Mouse (Mus musculus) MEL (cell line): ENCODE data around the gene Fam196b. TPM values are rescaled to one million over a fixed set of nuclear protein-coding genes. Genes with fewer than 3 reads are reported as not detected.

ENCODE experiments used
- DNase-seq: peaks from one replicate; pipeline ENCODE4 v3.0.0; 2011; ENCODE audit warnings: low read depth, low spot score
- H3K27ac ChIP-seq: 2 replicates; pipeline ENCODE4 v1.5.1; 2012; ENCODE audit warnings: low read depth, mild to moderate bottlenecking, control low read depth, low read length, moderate library complexity; ENCODE audit not compliant: control insufficient read depth
- H3K27me3 ChIP-seq, 2 experiments: fragments of 150-350 bp in 1 of 2; sonication (generic) in 1 of 2; 2 replicates each; pipeline ENCODE4 v1.6.1; 2012; ENCODE audit warnings: low read length in 2 of 2, mild to moderate bottlenecking in 2 of 2, improper control_type of control experiment in 1 of 2, moderate library complexity in 1 of 2; ENCODE audit not compliant: insufficient read depth in 2 of 2, control insufficient read depth in 1 of 2
- H3K36me3 ChIP-seq, 2 experiments: 2 replicates each; pipeline ENCODE4 v1.6.1; 2012 to 2014; ENCODE audit warnings: low read length in 2 of 2, improper control_type of control experiment in 1 of 2, inconsistent platforms in 1 of 2, mild to moderate bottlenecking in 1 of 2; ENCODE audit not compliant: insufficient read depth in 2 of 2, control insufficient read depth in 1 of 2
- H3K4me1 ChIP-seq, 2 experiments: fragments of 150-350 bp in 1 of 2; sonication (generic) in 1 of 2; 2 replicates each; pipeline ENCODE4 v1.6.1; 2012; ENCODE audit warnings: low read length in 2 of 2, improper control_type of control experiment in 1 of 2, mild to moderate bottlenecking in 1 of 2; ENCODE audit not compliant: insufficient read depth in 2 of 2, control insufficient read depth in 1 of 2
- H3K4me3 ChIP-seq, 2 experiments: fragments of 150-350 bp in 1 of 2; sonication (generic) in 1 of 2; 2 replicates each; pipeline ENCODE4 v1.5.1; 2012; ENCODE audit warnings: low read depth in 2 of 2, low read length in 2 of 2, mild to moderate bottlenecking in 2 of 2, moderate library complexity in 2 of 2, control low read depth in 1 of 2, improper control_type of control experiment in 1 of 2; ENCODE audit not compliant: control insufficient read depth in 1 of 2, insufficient read depth in 1 of 2
- H3K79me2 ChIP-seq: 2 replicates; pipeline ENCODE4 v1.6.1; 2012; ENCODE audit warnings: mild to moderate bottlenecking, low read length, moderate library complexity; ENCODE audit not compliant: control insufficient read depth, poor library complexity, insufficient read depth
- H3K9ac ChIP-seq: 2 replicates; pipeline ENCODE4 v1.6.1; 2012; ENCODE audit warnings: low read depth, mild to moderate bottlenecking, control low read depth, low read length, moderate library complexity; ENCODE audit not compliant: control insufficient read depth, poor library complexity, severe bottlenecking
- H3K9me3 ChIP-seq: fragments of 150-350 bp; sonication (generic); replicated peaks from 2 replicates; pipeline ENCODE4 v1.6.1; 2012; ENCODE audit warnings: mild to moderate bottlenecking, low read length, improper control_type of control experiment, moderate library complexity; ENCODE audit not compliant: insufficient read depth
- BHLHE40 ChIP-seq: IDR thresholded peaks from 2 replicates; pipeline ENCODE4 v1.6.1; 2012; ENCODE audit warnings: low read depth, mild to moderate bottlenecking, inconsistent platforms, low read length, improper control_type of control experiment, borderline replicate concordance
- CTCF ChIP-seq, 3 experiments: IDR thresholded peaks in 2 of 3; conservative IDR thresholded peaks in 1 of 3; 2 replicates each; pipeline ENCODE4 v1.5.1; 2011 to 2012; ENCODE audit warnings: low read length in 3 of 3, low read depth in 2 of 3, mild to moderate bottlenecking in 2 of 3, improper control_type of control experiment in 1 of 3, inconsistent platforms in 1 of 3, mixed read lengths in 1 of 3, moderate library complexity in 1 of 3; ENCODE audit not compliant: control insufficient read depth in 1 of 3, insufficient read depth in 1 of 3, poor library complexity in 1 of 3, severe bottlenecking in 1 of 3
- ELF1 ChIP-seq: IDR thresholded peaks from 2 replicates; pipeline ENCODE4 v1.6.1; 2014; ENCODE audit warnings: low read depth, mild to moderate bottlenecking, inconsistent platforms, low read length, improper control_type of control experiment, moderate library complexity
- ETS1 ChIP-seq: IDR thresholded peaks from 2 replicates; pipeline ENCODE4 v1.6.1; 2012; ENCODE audit warnings: low read depth, mild to moderate bottlenecking, inconsistent platforms, low read length, improper control_type of control experiment, moderate library complexity
- JUND ChIP-seq: IDR thresholded peaks from 2 replicates; pipeline ENCODE4 v1.6.1; 2011; ENCODE audit warnings: low read depth, mild to moderate bottlenecking, improper control_type of control experiment, low read length
- KAT2A ChIP-seq: conservative IDR thresholded peaks from 2 replicates; pipeline ENCODE4 v1.6.1; 2012; ENCODE audit warnings: low read depth, low read length, improper control_type of control experiment, inconsistent platforms
- MAFK ChIP-seq: IDR thresholded peaks from 2 replicates; pipeline ENCODE4 v1.6.1; 2011; ENCODE audit warnings: low read depth, mild to moderate bottlenecking, low read length, improper control_type of control experiment, borderline replicate concordance
- MYC ChIP-seq: IDR thresholded peaks from 2 replicates; pipeline ENCODE4 v1.6.1; 2011; ENCODE audit warnings: low read depth, mild to moderate bottlenecking, low read length, improper control_type of control experiment, moderate library complexity
- NELFE ChIP-seq: IDR thresholded peaks from 2 replicates; pipeline ENCODE4 v1.6.1; 2011; ENCODE audit warnings: low read depth, low read length, improper control_type of control experiment
- NRF1 ChIP-seq: IDR thresholded peaks from 2 replicates; pipeline ENCODE4 v1.6.1; 2014; ENCODE audit warnings: low read depth, mild to moderate bottlenecking, inconsistent platforms, low read length, improper control_type of control experiment, moderate library complexity; ENCODE audit not compliant: poor library complexity, insufficient read depth, severe bottlenecking
- POLR2A ChIP-seq, 2 experiments: IDR thresholded peaks; 2 replicates each; pipeline ENCODE4 v1.6.1; 2011 to 2012; ENCODE audit warnings: low read length in 2 of 2, mild to moderate bottlenecking in 2 of 2, control low read depth in 1 of 2, improper control_type of control experiment in 1 of 2, low read depth in 1 of 2, moderate library complexity in 1 of 2; ENCODE audit not compliant: control insufficient read depth in 1 of 2, insufficient read depth in 1 of 2, poor library complexity in 1 of 2
- RAD21 ChIP-seq: IDR thresholded peaks from 2 replicates; pipeline ENCODE4 v1.6.1; 2011; ENCODE audit warnings: mild to moderate bottlenecking, low read depth, low read length, improper control_type of control experiment
- RCOR1 ChIP-seq: IDR thresholded peaks from 2 replicates; pipeline ENCODE4 v1.6.1; 2012; ENCODE audit warnings: low read depth, mild to moderate bottlenecking, inconsistent platforms, low read length, improper control_type of control experiment
- SIN3A ChIP-seq: IDR thresholded peaks from 2 replicates; pipeline ENCODE4 v1.6.1; 2012; ENCODE audit warnings: low read length, improper control_type of control experiment, inconsistent platforms
- SMC3 ChIP-seq: IDR thresholded peaks from 2 replicates; pipeline ENCODE4 v1.6.1; 2011; ENCODE audit warnings: low read depth, low read length, improper control_type of control experiment
- TBP ChIP-seq: IDR thresholded peaks from 2 replicates; pipeline ENCODE4 v1.8.0; 2011; ENCODE audit warnings: low read depth, low read length, improper control_type of control experiment
- TCF12 ChIP-seq: IDR thresholded peaks from 2 replicates; pipeline ENCODE4 v1.6.1; 2014; ENCODE audit warnings: low read depth, mild to moderate bottlenecking, inconsistent platforms, low read length, improper control_type of control experiment, moderate library complexity
- UBTF ChIP-seq: IDR thresholded peaks from 2 replicates; pipeline ENCODE4 v1.6.1; 2012; ENCODE audit warnings: low read depth, mild to moderate bottlenecking, inconsistent platforms, low read length, improper control_type of control experiment, moderate library complexity, borderline replicate concordance; ENCODE audit not compliant: insufficient read depth
- USF1 ChIP-seq: IDR thresholded peaks from 2 replicates; pipeline ENCODE4 v1.6.1; 2014; ENCODE audit warnings: low read depth, mild to moderate bottlenecking, inconsistent platforms, low read length, improper control_type of control experiment, moderate library complexity
- ZC3H11A ChIP-seq: IDR thresholded peaks from 2 replicates; pipeline ENCODE4 v1.6.1; 2012; ENCODE audit warnings: low read depth, mild to moderate bottlenecking, inconsistent platforms, low read length, improper control_type of control experiment
- ZMIZ1 ChIP-seq: IDR thresholded peaks from 2 replicates; pipeline ENCODE4 v1.6.1; 2012; ENCODE audit warnings: low read depth, mild to moderate bottlenecking, inconsistent platforms, low read length, improper control_type of control experiment, moderate library complexity
- ZNF384 ChIP-seq: IDR thresholded peaks from 2 replicates; pipeline ENCODE4 v1.6.1; 2012; ENCODE audit warnings: low read depth, mild to moderate bottlenecking, inconsistent platforms, low read length, improper control_type of control experiment
- polyA plus RNA-seq, 2 experiments: library from polyadenylated mRNA; stranded (reverse) in 1 of 2; unstranded in 1 of 2; fragments of >175 nt in 1 of 2; fragments of >200 nt in 1 of 2; gene quantifications; 2 replicates each; pipeline versions ENCODE4 v1.2.1 to v1.2.4; 2012; ENCODE audit warnings: low replicate concordance in 2 of 2, low read depth in 1 of 2; ENCODE audit not compliant: insufficient read length in 2 of 2, insufficient read depth in 1 of 2, missing spikeins in 1 of 2
- total RNA-seq: library from RNA; depleted of rRNA; stranded (reverse); fragments of 300-350 nt; gene quantifications from 2 replicates; pipeline ENCODE4 v1.2.3, GENCODE M21; 2012

The Fam196b gene
- total and polyA plus RNA-seq, 3 experiments, result 0.10 to 0.23 TPM; not detected in 1

GRCm38 (mm10) chr11:34272016-34272415 lies 42.6 kb upstream of the Fam196b start:
- H3K27me3 ChIP-seq, result no peaks in the 10 kb centered on the region
- H3K4me1 ChIP-seq, result no peaks in the 10 kb centered on the region
- no peak overlapping the region for H3K27ac ChIP-seq
- H3K9me3 ChIP-seq, result no peaks in the 10 kb centered on the region
- H3K9ac ChIP-seq, result no peak overlapping the region
- no peak for DNase-seq
- no peaks in the 10 kb centered on the region for H3K79me2 ChIP-seq
- H3K36me3 ChIP-seq, result peaks cover 0 to 4% of the 10 kb centered on the region in 2 experiments; a peak in 1 of 4 replicates
- H3K4me3 ChIP-seq, result no peak overlapping the region
- no peak for TF ChIP-seq MYC
- no peak for TF ChIP-seq JUND
- TF ChIP-seq TBP, result no peak
- TF ChIP-seq USF1, result no peak
- no peak for TF ChIP-seq ETS1
- no peak for TF ChIP-seq POLR2A (IDR thresholded peaks at IDR 0.05; ENCODE audit: control insufficient read depth in 1 of 2, insufficient read depth in 1 of 2, low read depth in 1 of 2, low read length in 2 of 2, poor library complexity in 1 of 2)
- no peak for TF ChIP-seq NRF1
- TF ChIP-seq TCF12, result no peak
- no peak for TF ChIP-seq UBTF
- TF ChIP-seq, all 39 proteins: peak for 0

DNA sequence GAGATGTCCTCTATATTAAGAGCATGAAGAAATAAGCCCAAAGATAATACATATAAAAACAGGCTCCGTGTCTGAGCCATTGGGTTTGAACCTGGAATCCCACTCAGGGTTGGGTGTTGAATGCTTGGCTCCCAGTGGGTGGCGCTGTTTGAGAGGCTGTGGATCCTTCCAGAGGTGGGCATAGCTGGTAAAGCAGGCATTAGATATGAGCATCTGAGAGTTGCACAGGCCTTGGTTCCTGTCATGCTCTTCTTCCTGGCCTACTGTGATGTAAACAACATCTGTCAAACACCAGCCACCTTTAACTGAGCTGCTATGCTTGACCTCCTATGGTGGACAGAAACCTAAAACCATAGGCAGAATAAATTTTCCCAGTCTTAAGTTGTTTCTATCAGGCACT lies 38.7 kb upstream of the Fam196b start:
- DNase-seq, result peak; percentile 69
- Histone ChIP-seq H3K9me3 (no peaks in the 10 kb centered on the region), H3K36me3 (peaks cover 0 to 7% of the 10 kb centered on the region in 2 experiments; a peak in 2 of 4 replicates), H3K79me2 (no peaks in the 10 kb centered on the region), H3K9ac (no peak overlapping the region), H3K4me3 (no peak overlapping the region), H3K27ac (no peak overlapping the region), H3K4me1 (no peaks in the 10 kb centered on the region), H3K27me3 (no peaks in the 10 kb centered on the region)
- TF ChIP-seq ETS1, result no peak
- TF ChIP-seq ZMIZ1, result no peak
- TF ChIP-seq USF1, result no peak
- TF ChIP-seq RCOR1, result no peak
- 0 out of 2 replicates have a peak, but pooled peaks have one; percentile 15 for TF ChIP-seq ELF1
- TF ChIP-seq BHLHE40, result 0 out of 2 replicates have a peak, but pooled peaks have one; percentile 31
- TF ChIP-seq NELFE, result no peak
- TF ChIP-seq RAD21, result peak; percentile 91
- TF ChIP-seq JUND, result no peak
- TF ChIP-seq SIN3A, result no peak
- TF ChIP-seq CTCF (IDR thresholded peaks at IDR 0.05 in 2 of 3, conservative IDR thresholded peaks at IDR 0.05 in 1 of 3; ENCODE audit: control insufficient read depth in 1 of 3, insufficient read depth in 1 of 3, low read depth in 2 of 3, low read length in 3 of 3, poor library complexity in 1 of 3, severe bottlenecking in 1 of 3), result peak; percentile 90 to 92 (median 91)
- peak; percentile 84 for TF ChIP-seq ZC3H11A
- TF ChIP-seq ZNF384, result peak; percentile 43; the same call in 1 of the 2 replicates
- TF ChIP-seq KAT2A, result no peak
- TF ChIP-seq SMC3, result peak; percentile 89
- no peak for TF ChIP-seq MAFK
